24 mouse cellular contexts compared by ENCODE assay signal in the genomic region with DNA sequence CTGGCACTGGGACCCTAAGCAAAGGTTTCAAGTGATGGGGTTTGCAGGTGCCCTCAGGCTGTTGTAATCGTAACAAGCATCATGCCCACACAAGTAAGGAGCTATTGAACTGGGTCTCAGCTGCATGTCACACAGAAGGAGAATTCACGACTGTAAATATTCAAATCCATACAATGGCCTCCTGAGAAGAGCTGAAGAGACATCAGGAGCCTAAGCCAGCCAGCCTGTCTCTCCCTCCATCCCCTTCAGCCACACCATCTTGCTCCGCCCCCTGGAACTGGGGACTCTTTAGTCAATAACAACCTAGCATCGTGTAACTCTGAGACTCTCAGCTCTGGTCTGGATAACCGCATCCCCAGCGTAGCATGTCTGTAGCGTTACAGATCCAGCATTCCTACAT. TPM values are rescaled to one million over a fixed set of nuclear protein-coding genes. Genes with fewer than 3 reads are reported as not detected.
"Had no signal": no experiment of that assay in that cellular context is flagged by ENCODE, and none has a peak within 500 bp of the region (broad histone marks: within the 10 kb centered on the region; RNA-seq: fewer than 3 reads in every experiment).

No protein-coding gene starts in this region.

- H3K4me2 ChIP-seq: liver, embryonic 15.5 days; lung, embryonic 15.5 days; midbrain, embryonic 12.5 days; midbrain, embryonic 15.5 days; neural tube, embryonic 12.5 days; stomach, embryonic 15.5 days had no signal

- H3K9me3 ChIP-seq: liver, embryonic 15.5 days; lung, embryonic 15.5 days; midbrain, embryonic 12.5 days; midbrain, embryonic 15.5 days; neural tube, embryonic 12.5 days; stomach, embryonic 15.5 days had no signal

- ATAC-seq: liver, postnatal 0 days; lung, postnatal 0 days; midbrain, embryonic 15.5 days had no signal

- DNase-seq: liver, postnatal 0 days; lung, adult 2 months; lung, postnatal 14 days; lung, postnatal 36 days; right cerebral cortex, postnatal 14 days; thymus, adult 18-20 months; thymus, postnatal 14 days; thymus, postnatal 36 days had no signal

- H3K36me3 ChIP-seq: liver, embryonic 15.5 days; lung, embryonic 15.5 days; midbrain, embryonic 12.5 days; midbrain, embryonic 15.5 days; neural tube, embryonic 12.5 days; stomach, embryonic 15.5 days had no signal

- H3K9ac ChIP-seq: liver, embryonic 15.5 days; liver, postnatal 0 days; lung, embryonic 15.5 days; midbrain, embryonic 12.5 days; midbrain, embryonic 15.5 days; neural tube, embryonic 12.5 days; stomach, embryonic 15.5 days had no signal

- H3K4me3 ChIP-seq: liver, embryonic 15.5 days; lung, embryonic 15.5 days; megakaryocyte, embryonic 14.5 days; midbrain, embryonic 12.5 days; midbrain, embryonic 15.5 days; neural tube, embryonic 12.5 days; stomach, embryonic 15.5 days had no signal

- H3K27me3 ChIP-seq: lung, embryonic 15.5 days; midbrain, embryonic 12.5 days; midbrain, embryonic 15.5 days; neural tube, embryonic 12.5 days; stomach, embryonic 15.5 days had no signal

- H3K4me1 ChIP-seq: lung, embryonic 15.5 days; megakaryocyte, embryonic 14.5 days; midbrain, embryonic 12.5 days; midbrain, embryonic 15.5 days; neural tube, embryonic 12.5 days; stomach, embryonic 15.5 days had no signal

- H3K27ac ChIP-seq: liver, embryonic 15.5 days; lung, embryonic 15.5 days; macrophage; midbrain, embryonic 12.5 days; midbrain, embryonic 15.5 days; neural tube, embryonic 12.5 days; stomach, embryonic 15.5 days; stomach, postnatal 0 days had no signal

RNA-seq across cellular contexts. Expression of gene Fam205c, which starts 17.1 kb away (rescaled TPM):
- total RNA-seq: megakaryocyte progenitor cell, adult 5-6 weeks; midbrain, postnatal 0 days; monocyte, adult 5-6 weeks; neutrophil, adult 5-6 weeks had no signal
- polyA plus RNA-seq: lung, adult 2 months; lung, postnatal 0 days; macrophage; spleen, adult 2 months had no signal

RNA-seq across cellular contexts. Expression of gene Phf24, which starts 25.3 kb away (rescaled TPM):
- total RNA-seq: monocyte, adult 5-6 weeks; neutrophil, adult 5-6 weeks had no signal
- polyA plus RNA-seq: macrophage had no signal

RNA-seq across cellular contexts. Expression of gene Gm12394, which starts 34.6 kb away (rescaled TPM):
- total RNA-seq: megakaryocyte progenitor cell, adult 5-6 weeks; monocyte, adult 5-6 weeks; neutrophil, adult 5-6 weeks had no signal
- polyA plus RNA-seq: liver, embryonic 15.5 days; lung, adult 2 months; macrophage; spleen, adult 2 months; stomach, embryonic 15.5 days had no signal

RNA-seq across cellular contexts. Expression of gene Fam205a1, which starts 37.5 kb away (rescaled TPM):
- total RNA-seq: megakaryocyte progenitor cell, adult 5-6 weeks; midbrain, postnatal 0 days; monocyte, adult 5-6 weeks; neutrophil, adult 5-6 weeks had no signal
- polyA plus RNA-seq: lung, adult 2 months; lung, embryonic 15.5 days; lung, postnatal 0 days; macrophage; midbrain, embryonic 15.5 days; midbrain, postnatal 0 days; spleen, adult 2 months; stomach, embryonic 15.5 days; stomach, postnatal 0 days; thymus, postnatal 0 days had no signal
